Mouse (Mus musculus): ENCODE measurements around the gene Cass4. TPM values are rescaled to one million over a fixed set of nuclear protein-coding genes. Genes with fewer than 3 reads are reported as not detected.

Gene Cass4
- total and polyA plus RNA-seq, 2 experiments from 2014 or later = 0.16 to 0.21 TPM

- 0 out of 2 replicates have a peak, but pooled peaks have one; percentile 15 for ATAC-seq
- WGBS = 65% methylated on average over 11 of the region's 11 CpGs
- Histone ChIP-seq H3K9me3 (ENCODE audit: low read length) (no peaks in the 10 kb centered on the region), H3K27me3 (ENCODE audit: insufficient read depth, low read length) (no peaks in the 10 kb centered on the region), H3K4me3 (ENCODE audit: low read length) (no peak overlapping the region), H3K36me3 (ENCODE audit: insufficient read depth, low read length) (no peaks in the 10 kb centered on the region), H3K27ac (no peak overlapping the region), H3K4me1 (ENCODE audit: insufficient read depth, low read length) (no peaks in the 10 kb centered on the region), H3K9ac (replicated peaks; ENCODE audit: low read length) (no peak overlapping the region), H3K4me2 (ENCODE audit: low read depth, low read length) (no peak overlapping the region)
- no peak for TF ChIP-seq CTCF (IDR thresholded peaks at IDR 0.05; ENCODE audit: low read depth)
- no peak for DNase-seq (ENCODE audit: low spot score)
Measured at GRCm38 (mm10) chr2:172411091-172411490, 17.5 kb downstream of the Cass4 start.

GRCm38 (mm10) chr2:172412454-172412853 lies 18.9 kb downstream of the Cass4 start:
- Histone ChIP-seq H3K4me3 (ENCODE audit: low read length) (no peak overlapping the region), H3K9ac (replicated peaks; ENCODE audit: low read length) (no peak overlapping the region), H3K4me2 (ENCODE audit: low read depth, low read length) (0 out of 2 replicates have a peak overlapping the region, but pooled peaks have one; percentile 16), H3K27me3 (ENCODE audit: insufficient read depth, low read length) (no peaks in the 10 kb centered on the region), H3K36me3 (ENCODE audit: insufficient read depth, low read length) (no peaks in the 10 kb centered on the region), H3K9me3 (ENCODE audit: low read length) (no peaks in the 10 kb centered on the region), H3K27ac (no peak overlapping the region), H3K4me1 (ENCODE audit: insufficient read depth, low read length) (no peaks in the 10 kb centered on the region)
- no peak for TF ChIP-seq CTCF (IDR thresholded peaks at IDR 0.05; ENCODE audit: low read depth)
- 11% methylated on average over 9 of the region's 9 CpGs for WGBS
- peak; percentile 50 for DNase-seq (ENCODE audit: low spot score)
- ATAC-seq = peak; percentile 68

DNA sequence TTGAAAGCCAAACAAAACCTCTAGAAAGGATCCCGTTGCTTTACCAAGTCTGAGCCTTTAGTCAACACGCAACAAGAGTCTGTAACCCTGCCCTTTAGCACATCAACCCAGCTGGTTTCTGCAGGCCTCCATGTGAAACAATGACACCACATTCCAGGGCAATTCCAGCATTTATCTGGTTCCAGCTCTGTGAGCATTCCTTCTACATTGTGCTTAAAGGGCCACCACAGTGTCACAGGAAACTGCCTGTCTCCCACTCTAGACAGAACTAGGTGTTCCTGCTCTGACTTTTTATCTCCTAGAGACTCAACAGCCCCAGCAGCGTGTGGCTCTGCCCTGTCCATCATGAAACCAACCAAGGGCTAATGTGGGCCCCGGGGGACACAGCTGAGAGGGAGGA lies 19.7 kb downstream of the Cass4 start:
- DNase-seq (ENCODE audit: low spot score) = no peak
- Histone ChIP-seq H3K9me3 (ENCODE audit: low read length) (no peaks in the 10 kb centered on the region), H3K4me3 (ENCODE audit: low read length) (no peak overlapping the region), H3K4me1 (ENCODE audit: insufficient read depth, low read length) (no peaks in the 10 kb centered on the region), H3K4me2 (ENCODE audit: low read depth, low read length) (no peak overlapping the region), H3K27ac (no peak overlapping the region), H3K9ac (replicated peaks; ENCODE audit: low read length) (no peak overlapping the region), H3K36me3 (ENCODE audit: insufficient read depth, low read length) (no peaks in the 10 kb centered on the region), H3K27me3 (ENCODE audit: insufficient read depth, low read length) (no peaks in the 10 kb centered on the region)
- no peak for TF ChIP-seq CTCF (IDR thresholded peaks at IDR 0.05; ENCODE audit: low read depth)
- 24% methylated on average over 4 of the region's 4 CpGs for WGBS
- no peak for ATAC-seq

GRCm38 (mm10) chr2:172413894-172414293 lies 20.3 kb downstream of the Cass4 start:
- Histone ChIP-seq H3K27ac (no peak overlapping the region), H3K4me1 (ENCODE audit: insufficient read depth, low read length) (no peaks in the 10 kb centered on the region), H3K9ac (replicated peaks; ENCODE audit: low read length) (no peak overlapping the region), H3K9me3 (ENCODE audit: low read length) (no peaks in the 10 kb centered on the region), H3K4me2 (ENCODE audit: low read depth, low read length) (no peak overlapping the region), H3K4me3 (ENCODE audit: low read length) (no peak overlapping the region), H3K36me3 (ENCODE audit: insufficient read depth, low read length) (no peaks in the 10 kb centered on the region), H3K27me3 (ENCODE audit: insufficient read depth, low read length) (no peaks in the 10 kb centered on the region)
- TF ChIP-seq CTCF (IDR thresholded peaks at IDR 0.05; ENCODE audit: low read depth) = no peak
- WGBS = 50% methylated on average over 5 of the region's 5 CpGs
- DNase-seq (ENCODE audit: low spot score) (no peak), ATAC-seq (no peak)

- H3K4me2 ChIP-seq (ENCODE audit: low read depth, low read length) = no peak overlapping the region
- H3K4me3 ChIP-seq (ENCODE audit: low read length) = no peak overlapping the region
- no peak overlapping the region for H3K27ac ChIP-seq
- TF ChIP-seq CTCF (IDR thresholded peaks at IDR 0.05; ENCODE audit: low read depth) = no peak
- DNase-seq (ENCODE audit: low spot score) = no peak
- 67% methylated on average over 12 of the region's 12 CpGs for WGBS
- H3K9me3 ChIP-seq (ENCODE audit: low read length) = no peaks in the 10 kb centered on the region
- H3K27me3 ChIP-seq (ENCODE audit: insufficient read depth, low read length) = no peaks in the 10 kb centered on the region
- no peaks in the 10 kb centered on the region for H3K36me3 ChIP-seq (ENCODE audit: insufficient read depth, low read length)
- ATAC-seq = no peak
- no peak overlapping the region for H3K9ac ChIP-seq (replicated peaks; ENCODE audit: low read length)
- H3K4me1 ChIP-seq (ENCODE audit: insufficient read depth, low read length) = no peaks in the 10 kb centered on the region
Measured at GRCm38 (mm10) chr2:172416218-172416617, 22.6 kb downstream of the Cass4 start.

DNA sequence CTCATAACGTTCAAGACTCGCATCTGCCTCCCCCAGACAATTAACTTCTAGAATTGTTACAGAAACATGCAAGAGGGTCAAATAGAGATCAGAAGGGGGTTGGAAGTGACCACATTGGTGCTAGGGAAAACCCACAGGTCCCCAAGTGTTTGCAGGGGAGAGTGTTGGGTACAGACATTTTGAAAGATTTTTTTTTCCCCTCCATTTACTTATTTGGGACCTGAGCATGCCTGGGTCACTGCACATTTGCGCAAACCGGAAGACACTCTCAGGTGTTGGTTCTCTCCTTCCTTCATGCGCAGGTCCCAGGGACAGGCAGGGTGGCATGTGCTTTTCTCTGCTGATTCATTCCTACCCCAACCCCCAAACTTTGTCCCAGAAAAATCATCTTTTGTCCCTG lies 23.3 kb downstream of the Cass4 start:
- no peak for TF ChIP-seq CTCF (IDR thresholded peaks at IDR 0.05; ENCODE audit: low read depth)
- no peak overlapping the region for H3K4me3 ChIP-seq (ENCODE audit: low read length)
- H3K27me3 ChIP-seq (ENCODE audit: insufficient read depth, low read length) = no peaks in the 10 kb centered on the region
- no peaks in the 10 kb centered on the region for H3K9me3 ChIP-seq (ENCODE audit: low read length)
- 85% methylated on average over 5 of the region's 5 CpGs for WGBS
- H3K27ac ChIP-seq = no peak overlapping the region
- no peak for DNase-seq (ENCODE audit: low spot score)
- no peak overlapping the region for H3K9ac ChIP-seq (replicated peaks; ENCODE audit: low read length)
- no peak for ATAC-seq
- no peaks in the 10 kb centered on the region for H3K36me3 ChIP-seq (ENCODE audit: insufficient read depth, low read length)
- no peak overlapping the region for H3K4me2 ChIP-seq (ENCODE audit: low read depth, low read length)
- no peaks in the 10 kb centered on the region for H3K4me1 ChIP-seq (ENCODE audit: insufficient read depth, low read length)

GRCm38 (mm10) chr2:172418208-172418607 lies 24.6 kb downstream of the Cass4 start:
- Histone ChIP-seq H3K36me3 (ENCODE audit: insufficient read depth, low read length) (no peaks in the 10 kb centered on the region), H3K9ac (replicated peaks; ENCODE audit: low read length) (no peak overlapping the region), H3K4me1 (ENCODE audit: insufficient read depth, low read length) (no peaks in the 10 kb centered on the region), H3K27me3 (ENCODE audit: insufficient read depth, low read length) (no peaks in the 10 kb centered on the region), H3K27ac (no peak overlapping the region), H3K4me3 (ENCODE audit: low read length) (no peak overlapping the region), H3K4me2 (ENCODE audit: low read depth, low read length) (no peak overlapping the region), H3K9me3 (ENCODE audit: low read length) (no peaks in the 10 kb centered on the region)
- DNase-seq (ENCODE audit: low spot score) (no peak), ATAC-seq (no peak)
- 84% methylated on average over 5 of the region's 5 CpGs for WGBS
- TF ChIP-seq CTCF (IDR thresholded peaks at IDR 0.05; ENCODE audit: low read depth) = no peak
